Mouse (Mus musculus): ENCODE results near the gene Nectin1. TPM values are rescaled to one million over a fixed set of nuclear protein-coding genes. Genes with fewer than 3 reads are reported as not detected.

Nectin1 gene
- 2.3 TPM for polyA plus RNA-seq (2014; fragmentation: Illumina TruSeq; extraction: RNeasy Lipid Tissue Mini Kit (QIAGEN cat#74804); ENCODE audit: low read depth, low replicate concordance)

GRCm38 (mm10) chr9:43743647-43744137 is at the start of gene Nectin1:
TSS of gene Nectin1 (plus strand) at chr9:43743984.

Data from adrenal gland, adult 10 weeks (tissue).